Mouse (Mus musculus) midbrain, embryonic 16.5 days (tissue): ENCODE measurements around the gene Hrasls. TPM values are rescaled to one million over a fixed set of nuclear protein-coding genes. Genes with fewer than 3 reads are reported as not detected.

Source experiments
- ATAC-seq: fragments of 200-750 bp; cut with Nextera tagmentation; 2 replicates; pipeline ENCODE4 v1.8.0; 2017; ENCODE audit warnings: moderate TSS enrichment
- H3K27ac ChIP-seq: fragments of 300-500 bp; sonication (generic); 2 replicates; pipeline ENCODE4 v1.5.1; 2014; ENCODE audit warnings: mild to moderate bottlenecking, low read length, mixed read lengths
- H3K27me3 ChIP-seq: fragments of 300-500 bp; sonication (generic); 2 replicates; pipeline ENCODE4 v1.6.1; 2014; ENCODE audit warnings: low read depth, low read length, mixed read lengths; ENCODE audit not compliant: control insufficient read depth, insufficient read depth
- H3K36me3 ChIP-seq: fragments of 300-500 bp; sonication (generic); 2 replicates; pipeline ENCODE4 v1.6.1; 2014; ENCODE audit warnings: mild to moderate bottlenecking, low read length, moderate library complexity, mixed read lengths; ENCODE audit not compliant: control insufficient read depth, insufficient read depth
- H3K4me1 ChIP-seq: fragments of 300-500 bp; sonication (generic); 2 replicates; pipeline ENCODE4 v1.6.1; 2014; ENCODE audit warnings: mild to moderate bottlenecking, low read length, mixed read lengths; ENCODE audit not compliant: control insufficient read depth, insufficient read depth
- H3K4me2 ChIP-seq: fragments of 300-500 bp; sonication (generic); 2 replicates; pipeline ENCODE4 v1.6.1; 2014; ENCODE audit warnings: mild to moderate bottlenecking, low read length, mixed read lengths
- H3K4me3 ChIP-seq: fragments of 300-500 bp; sonication (generic); 2 replicates; pipeline ENCODE4 v1.5.1; 2014; ENCODE audit warnings: low read depth, mild to moderate bottlenecking, low read length, moderate library complexity, mixed read lengths
- H3K9ac ChIP-seq: fragments of 300-500 bp; sonication (generic); 2 replicates; pipeline ENCODE4 v1.6.1; 2014; ENCODE audit warnings: low read depth, low read length, mixed read lengths
- H3K9me3 ChIP-seq: fragments of 300-500 bp; sonication (generic); replicated peaks from 2 replicates; pipeline ENCODE4 v1.6.1; 2014; ENCODE audit warnings: mild to moderate bottlenecking, low read length, mixed read lengths; ENCODE audit not compliant: control insufficient read depth, poor library complexity, severe bottlenecking
- WGBS: fragments of 180-500 bp; shearing (Covaris S2); extraction: QIAGEN DNeasy Blood & Tissue Kit; methylation state at CpG from one replicate; pipeline ENCODE4 v1.1.7; 2014; 5-methylcytosine and 5-hydroxymethylcytosine counted together
- polyA plus RNA-seq: library from polyadenylated mRNA; unstranded; fragments of >200 nt; fragmentation: Nextera tagmentation; extraction: Ambion mirVana; gene quantifications from 2 replicates; pipeline ENCODE4 v1.2.1, GENCODE M21; 2015

Gene Hrasls
- polyA plus RNA-seq, 1 experiment from 2014 or later: 7.1 TPM

GRCm38 (mm10) chr16:29198461-29198860, 11.0 kb upstream of the Hrasls start:
- Histone ChIP-seq H3K27me3 (no peaks in the 10 kb centered on the region), H3K9me3 (no peaks in the 10 kb centered on the region), H3K27ac (no peak overlapping the region), H3K4me1 (no peaks in the 10 kb centered on the region), H3K36me3 (no peaks in the 10 kb centered on the region), H3K4me3 (no peak overlapping the region), H3K4me2 (no peak overlapping the region), H3K9ac (no peak overlapping the region)
- no peak; the same call in 1 of the 2 replicates for ATAC-seq
- 20% methylated on average over 5 of the region's 5 CpGs for WGBS

GRCm38 (mm10) chr16:29201146-29201545, 8.3 kb upstream of the Hrasls start:
- H3K27ac ChIP-seq: no peak overlapping the region
- WGBS: 87% methylated on average over 2 of the region's 2 CpGs

GRCm38 (mm10) chr16:29204875-29205274, 4.6 kb upstream of the Hrasls start:
- Histone ChIP-seq H3K4me2 (peak overlapping the region; percentile 17), H3K27me3 (no peaks in the 10 kb centered on the region), H3K9ac (no peak overlapping the region), H3K36me3 (no peaks in the 10 kb centered on the region), H3K27ac (peak overlapping the region; percentile 74), H3K9me3 (no peaks in the 10 kb centered on the region), H3K4me3 (no peak overlapping the region), H3K4me1 (peaks cover 12% of the 10 kb centered on the region)
- 48% methylated on average over 7 of the region's 7 CpGs for WGBS
- ATAC-seq: peak; percentile 85

More at GRCm38 (mm10) chr16:29201146-29201545, 8.3 kb upstream of the Hrasls start:
- no peak for ATAC-seq
- no peak overlapping the region for H3K9ac ChIP-seq
- H3K4me1 ChIP-seq: peaks cover 8% of the 10 kb centered on the region
- no peak overlapping the region for H3K4me3 ChIP-seq
- H3K36me3 ChIP-seq: no peaks in the 10 kb centered on the region
- no peak overlapping the region for H3K4me2 ChIP-seq
- H3K9me3 ChIP-seq: no peaks in the 10 kb centered on the region
- no peaks in the 10 kb centered on the region for H3K27me3 ChIP-seq

GRCm38 (mm10) chr16:29205581-29205980, 3.9 kb upstream of the Hrasls start:
- Histone ChIP-seq H3K9me3 (no peaks in the 10 kb centered on the region), H3K27me3 (no peaks in the 10 kb centered on the region), H3K4me1 (peaks cover 15% of the 10 kb centered on the region), H3K27ac (peak overlapping the region; percentile 74), H3K36me3 (no peaks in the 10 kb centered on the region), H3K4me3 (no peak overlapping the region), H3K9ac (no peak overlapping the region), H3K4me2 (no peak overlapping the region)
- WGBS: 37% methylated on average over 2 of the region's 2 CpGs
- ATAC-seq: 0 out of 2 replicates have a peak, but pooled peaks have one; percentile 27

GRCm38 (mm10) chr16:29208841-29209240, 654 bp upstream of the Hrasls start:
- Histone ChIP-seq H3K36me3 (no peaks in the 10 kb centered on the region), H3K27ac (no peak overlapping the region), H3K27me3 (no peaks in the 10 kb centered on the region), H3K4me3 (no peak overlapping the region), H3K9ac (no peak overlapping the region), H3K4me2 (no peak overlapping the region), H3K9me3 (no peaks in the 10 kb centered on the region), H3K4me1 (peaks cover 15% of the 10 kb centered on the region)
- WGBS: 85% methylated on average over 7 of the region's 7 CpGs
- no peak for ATAC-seq

- peak; percentile 88 for ATAC-seq
- no peaks in the 10 kb centered on the region for H3K36me3 ChIP-seq
- no peak overlapping the region for H3K27ac ChIP-seq
- H3K9ac ChIP-seq: no peak overlapping the region
- H3K4me1 ChIP-seq: peaks cover 7% of the 10 kb centered on the region
- H3K9me3 ChIP-seq: no peaks in the 10 kb centered on the region
- H3K4me3 ChIP-seq: no peak overlapping the region
- no peaks in the 10 kb centered on the region for H3K27me3 ChIP-seq
- H3K4me2 ChIP-seq: no peak overlapping the region
- WGBS: 69% methylated on average over 5 of the region's 5 CpGs
Measured at GRCm38 (mm10) chr16:29216395-29217295, 7.2 kb downstream of the Hrasls start.

GRCm38 (mm10) chr16:29235951-29236350, 26.5 kb downstream of the Hrasls start:
- Histone ChIP-seq H3K9me3 (no peaks in the 10 kb centered on the region), H3K9ac (no peak overlapping the region), H3K27me3 (no peaks in the 10 kb centered on the region), H3K4me2 (no peak overlapping the region), H3K4me3 (no peak overlapping the region), H3K27ac (no peak overlapping the region), H3K4me1 (no peaks in the 10 kb centered on the region), H3K36me3 (no peaks in the 10 kb centered on the region)
- 79% methylated on average over 5 of the region's 5 CpGs for WGBS
- no peak for ATAC-seq

- Histone ChIP-seq H3K4me2 (no peak overlapping the region), H3K4me3 (no peak overlapping the region), H3K27ac (no peak overlapping the region), H3K36me3 (no peaks in the 10 kb centered on the region), H3K27me3 (no peaks in the 10 kb centered on the region), H3K4me1 (no peaks in the 10 kb centered on the region), H3K9ac (no peak overlapping the region), H3K9me3 (peaks cover 4% of the 10 kb centered on the region)
- ATAC-seq: no peak
- 92% methylated on average over 4 of the region's 4 CpGs for WGBS
Measured at GRCm38 (mm10) chr16:29254325-29254724, 44.8 kb downstream of the Hrasls start.
